Mouse (Mus musculus): Measurements from ENCODE around the gene Mthfr.
"Not testable (repeated sequence)": the region's sequence is repeated elsewhere in the genome, so short reads cannot be mapped to it uniquely, and the experiment has no call there.

Gene Mthfr

DNA sequence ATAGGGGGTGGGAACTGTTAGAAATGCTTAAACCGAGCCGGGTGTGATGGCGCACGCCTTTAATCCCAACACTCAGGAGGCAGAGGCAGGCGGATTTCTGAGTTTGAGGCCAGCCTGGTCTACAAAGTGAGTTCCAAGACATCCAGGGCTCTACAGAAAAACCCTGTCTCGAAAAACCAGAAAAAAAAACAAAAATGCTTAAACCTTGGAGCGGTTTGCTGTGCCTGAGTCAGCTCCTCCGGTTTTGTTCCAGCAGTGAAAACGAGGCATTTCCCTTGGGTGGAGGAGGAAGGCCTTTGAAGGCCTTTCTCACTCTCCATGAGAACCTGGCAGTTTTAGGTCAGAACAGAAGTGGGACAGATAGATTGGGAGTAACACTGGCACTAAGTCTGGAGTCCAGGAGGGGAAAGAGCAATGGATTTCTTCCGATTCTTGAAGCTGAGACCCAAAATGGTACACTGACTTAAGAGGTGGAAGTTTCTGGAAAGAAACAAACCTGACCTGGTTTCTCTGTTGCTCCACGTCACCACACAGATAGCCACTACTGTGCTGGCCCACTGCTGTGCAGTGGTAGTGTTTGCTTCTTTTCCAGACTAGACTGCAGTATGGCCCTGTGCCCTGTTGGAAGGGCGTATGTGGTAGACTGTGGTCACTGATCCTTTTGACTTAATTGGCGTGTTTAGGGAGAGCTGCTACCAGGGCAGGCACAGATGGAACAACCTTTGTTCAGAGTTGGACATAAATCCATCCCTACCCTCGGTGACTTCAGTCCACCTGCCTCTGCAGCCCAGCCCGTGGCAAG, 1.4 kb downstream of the Mthfr start:
- DNase-seq (ENCODE audit: low read depth, low spot score): peak; percentile 46

DNA sequence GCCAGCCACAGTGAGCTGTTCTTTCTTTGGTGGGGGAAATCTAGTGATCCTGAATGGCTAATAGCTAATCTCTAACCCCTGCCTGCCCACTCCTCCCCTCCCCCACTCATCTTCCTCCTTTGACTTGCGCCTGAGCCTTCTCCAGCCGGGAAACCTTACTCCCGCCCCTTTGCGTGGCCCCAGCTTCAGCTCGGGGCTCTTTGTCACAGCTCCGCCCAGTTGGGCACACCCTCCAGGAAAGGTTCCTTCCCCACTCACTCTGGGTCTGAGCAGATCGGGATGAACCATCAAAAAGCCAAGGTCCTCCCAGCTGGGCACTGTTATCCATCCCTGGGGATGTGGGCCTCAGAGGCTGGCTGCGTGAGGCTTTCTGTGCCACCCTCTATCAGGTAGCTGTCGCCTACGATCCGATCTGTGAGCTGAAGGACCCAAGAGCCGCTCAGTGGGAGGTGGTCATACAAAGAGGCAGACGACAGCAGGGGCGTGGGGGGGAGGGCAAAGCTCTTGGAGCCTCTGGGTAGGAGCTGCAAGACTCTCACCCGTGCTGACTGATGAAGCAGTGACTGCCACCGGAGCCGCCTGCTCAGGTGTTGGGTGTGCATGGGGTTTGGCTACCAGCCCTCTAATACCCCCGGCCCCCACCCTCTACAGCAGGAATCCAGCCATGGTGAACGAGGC, 2.2 kb downstream of the Mthfr start:
- DNase-seq (ENCODE audit: low read depth, low spot score): peak; percentile 78

DNA sequence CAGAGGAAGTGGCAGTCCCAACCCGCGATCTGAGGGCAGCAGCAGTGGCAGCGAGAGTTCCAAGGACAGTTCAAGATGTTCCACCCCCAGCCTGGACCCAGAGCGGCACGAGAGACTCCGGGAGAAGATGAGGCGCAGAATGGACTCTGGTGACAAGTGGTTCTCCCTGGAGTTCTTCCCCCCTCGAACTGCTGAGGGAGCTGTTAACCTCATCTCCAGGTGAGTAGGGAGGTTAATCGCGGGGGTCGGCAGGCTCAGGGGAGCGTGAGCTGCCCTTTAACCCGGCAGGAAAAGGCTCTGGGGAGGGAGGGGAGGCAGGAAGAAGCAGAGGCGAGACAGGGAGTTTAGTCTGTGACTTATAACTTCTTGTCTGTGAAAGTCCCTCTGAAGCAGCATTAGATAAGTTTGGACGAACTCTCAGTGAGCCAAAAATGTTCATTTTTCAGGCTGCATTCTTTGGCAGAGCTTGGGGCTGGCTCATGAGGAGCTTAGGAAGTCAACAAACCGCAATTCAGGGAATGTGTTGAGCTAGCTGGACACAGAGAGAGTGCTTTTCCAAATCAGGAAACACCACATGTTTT, 2.8 kb downstream of the Mthfr start:
- DNase-seq (ENCODE audit: low read depth, low spot score): peak; percentile 70

DNA sequence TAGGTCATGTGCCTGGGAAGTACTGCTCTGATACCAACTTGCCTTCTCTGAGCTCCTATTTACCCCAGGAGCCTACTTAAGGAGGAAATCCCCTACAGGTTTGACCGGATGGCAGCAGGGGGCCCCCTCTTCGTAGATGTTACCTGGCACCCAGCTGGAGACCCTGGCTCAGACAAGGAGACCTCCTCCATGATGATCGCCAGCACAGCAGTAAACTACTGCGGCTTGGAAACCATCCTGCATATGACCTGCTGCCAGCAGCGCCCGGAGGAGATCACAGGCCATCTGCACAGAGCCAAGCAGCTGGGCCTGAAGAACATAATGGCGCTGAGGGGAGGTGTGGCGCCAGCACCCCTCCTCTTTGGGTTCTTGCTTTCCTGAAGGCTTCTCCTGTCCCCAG, 4.5 kb downstream of the Mthfr start:
- DNase-seq (ENCODE audit: low read depth, low spot score): not testable (repeated sequence)

DNA sequence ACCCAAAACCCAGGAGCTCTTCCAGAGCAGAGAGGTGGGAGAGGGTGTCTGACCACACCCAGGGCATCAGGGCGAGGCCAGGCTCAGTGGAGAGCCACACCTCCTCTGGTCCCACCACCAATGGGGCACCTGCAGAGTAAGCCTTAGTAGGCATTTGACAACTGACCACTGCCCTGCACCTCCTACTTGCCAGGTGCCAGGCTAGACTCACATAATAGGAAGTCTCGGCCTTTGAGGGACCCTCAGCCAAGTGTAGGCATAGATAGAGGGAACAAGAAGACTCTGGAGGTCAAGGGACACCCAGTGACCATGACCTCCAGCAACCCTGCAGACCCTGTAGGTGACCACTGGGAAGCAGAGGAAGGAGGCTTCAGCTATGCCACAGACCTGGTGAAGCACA, 5.2 kb downstream of the Mthfr start:
- DNase-seq (ENCODE audit: low read depth, low spot score): no peak

DNA sequence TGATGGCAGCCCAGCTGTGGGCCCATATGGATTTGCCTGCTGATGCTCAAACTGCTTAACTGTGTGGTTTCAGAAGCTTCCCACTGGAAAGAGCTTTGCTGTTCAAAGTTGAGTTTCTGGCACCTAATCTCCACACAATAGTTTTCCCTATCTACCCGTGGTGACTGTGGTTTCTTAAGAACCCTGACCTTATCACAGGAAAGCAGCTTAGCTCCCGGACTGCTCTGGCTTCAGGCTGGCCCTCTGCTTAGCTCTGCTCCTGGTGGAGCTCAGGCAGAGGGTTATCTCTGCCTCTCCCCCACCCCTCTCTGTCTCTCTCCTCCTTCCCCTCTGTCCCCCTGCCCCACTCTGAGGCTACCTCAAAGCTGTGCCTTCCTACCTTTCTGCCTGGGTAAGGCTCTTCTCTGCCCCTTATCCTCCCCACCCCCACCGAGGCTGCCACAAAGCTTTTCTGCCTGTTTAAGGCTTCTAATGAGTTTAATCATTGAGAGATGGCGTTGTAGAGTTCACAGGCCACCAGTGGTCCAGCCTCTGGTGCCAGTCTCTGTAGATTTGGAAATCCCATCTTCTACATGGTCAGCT, 7.7 kb downstream of the Mthfr start:
- peak; percentile 36 for DNase-seq (ENCODE audit: low read depth, low spot score)

DNA sequence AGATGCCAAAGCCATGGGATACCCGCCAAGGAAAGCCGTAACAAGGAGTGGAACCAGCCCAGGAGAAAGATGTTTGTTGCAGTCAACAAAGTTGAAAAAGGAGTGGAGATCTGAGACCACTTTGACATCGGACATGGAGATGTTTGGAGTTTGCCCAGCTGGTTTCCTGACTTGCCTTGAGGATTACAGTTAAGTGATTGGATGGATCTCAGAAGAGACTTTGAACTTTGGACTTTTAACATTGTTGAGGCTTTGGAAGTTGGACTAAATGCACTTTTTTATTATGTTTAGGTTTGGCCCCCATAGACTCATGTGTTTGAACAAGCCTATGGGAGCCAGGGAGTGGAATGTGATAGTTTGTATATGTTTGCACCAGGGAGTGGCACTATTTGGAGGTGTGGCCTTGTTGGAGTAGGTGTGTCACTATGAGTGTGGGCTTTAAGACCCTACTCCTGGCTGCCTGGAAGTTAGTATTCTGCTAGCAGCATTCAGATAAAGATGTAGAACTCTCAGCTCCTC, 11.6 kb downstream of the Mthfr start:
- not testable (repeated sequence) for DNase-seq (ENCODE audit: low read depth, low spot score)

DNA sequence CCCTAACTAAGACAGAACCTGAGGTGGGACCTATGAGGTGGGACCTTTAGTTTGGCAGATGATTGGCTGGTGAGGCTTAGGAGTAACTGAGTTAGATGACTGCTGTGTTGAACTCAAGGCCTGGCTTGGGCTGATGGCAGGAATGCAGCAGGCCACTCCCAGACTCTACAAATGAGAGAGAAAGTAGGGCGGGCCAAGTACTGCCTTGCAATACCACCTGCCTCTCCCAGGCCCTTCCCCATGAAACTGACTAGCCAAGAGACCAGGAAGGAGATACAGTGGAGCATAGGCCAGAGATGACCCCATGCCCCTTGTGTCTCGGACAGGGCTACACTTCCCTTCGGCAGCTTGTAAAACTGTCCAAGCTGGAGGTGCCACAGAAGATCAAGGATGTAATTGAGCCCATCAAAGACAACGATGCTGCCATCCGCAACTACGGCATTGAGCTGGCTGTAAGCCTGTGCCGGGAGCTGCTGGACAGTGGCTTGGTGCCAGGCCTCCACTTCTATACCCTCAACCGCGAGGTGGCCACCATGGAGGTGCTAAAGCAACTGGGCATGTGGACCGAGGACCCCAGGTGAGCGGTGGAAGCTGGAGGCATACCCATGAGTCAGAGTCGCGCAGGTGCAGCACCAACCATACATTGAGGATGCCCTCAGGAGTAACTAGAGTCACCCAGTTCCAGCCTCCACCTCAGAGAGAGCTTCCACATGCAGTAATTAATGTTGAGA, 12.3 kb downstream of the Mthfr start:
- no peak for DNase-seq (ENCODE audit: low read depth, low spot score)

DNA sequence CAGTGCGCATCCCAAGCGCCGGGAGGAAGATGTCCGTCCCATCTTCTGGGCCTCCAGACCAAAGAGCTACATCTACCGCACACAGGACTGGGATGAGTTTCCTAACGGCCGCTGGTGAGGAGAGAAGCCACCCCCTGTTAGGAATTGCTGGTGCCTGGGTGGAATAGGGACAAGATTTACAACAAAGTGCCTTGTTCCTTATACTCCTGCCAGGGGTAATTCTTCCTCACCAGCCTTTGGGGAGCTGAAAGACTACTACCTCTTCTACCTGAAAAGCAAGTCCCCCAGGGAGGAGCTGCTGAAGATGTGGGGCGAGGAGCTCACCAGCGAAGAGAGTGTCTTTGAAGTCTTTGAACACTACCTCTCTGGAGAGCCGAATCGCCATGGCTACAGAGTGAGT, 13.0 kb downstream of the Mthfr start:
- no peak for DNase-seq (ENCODE audit: low read depth, low spot score)

DNA sequence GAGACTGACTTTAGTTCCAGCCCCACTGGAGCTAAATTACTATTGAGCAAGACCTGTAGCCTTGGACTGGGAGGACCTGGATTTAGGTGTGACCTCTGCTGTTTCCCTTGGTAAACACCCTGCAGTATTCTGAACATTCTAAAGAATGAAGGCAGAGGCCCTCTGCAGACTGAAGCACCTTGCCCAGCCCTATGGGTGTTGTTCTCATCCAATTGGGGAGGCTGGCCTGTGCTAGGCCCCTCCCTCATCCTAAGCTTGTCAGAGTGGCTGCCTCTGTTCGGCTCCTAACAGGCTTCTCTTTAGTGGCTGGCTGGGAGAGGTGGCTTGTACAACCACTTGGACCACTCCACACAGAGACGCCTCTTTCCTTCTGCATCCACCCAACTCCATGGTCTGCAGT, 14.1 kb downstream of the Mthfr start:
- DNase-seq (ENCODE audit: low read depth, low spot score): no peak

DNA sequence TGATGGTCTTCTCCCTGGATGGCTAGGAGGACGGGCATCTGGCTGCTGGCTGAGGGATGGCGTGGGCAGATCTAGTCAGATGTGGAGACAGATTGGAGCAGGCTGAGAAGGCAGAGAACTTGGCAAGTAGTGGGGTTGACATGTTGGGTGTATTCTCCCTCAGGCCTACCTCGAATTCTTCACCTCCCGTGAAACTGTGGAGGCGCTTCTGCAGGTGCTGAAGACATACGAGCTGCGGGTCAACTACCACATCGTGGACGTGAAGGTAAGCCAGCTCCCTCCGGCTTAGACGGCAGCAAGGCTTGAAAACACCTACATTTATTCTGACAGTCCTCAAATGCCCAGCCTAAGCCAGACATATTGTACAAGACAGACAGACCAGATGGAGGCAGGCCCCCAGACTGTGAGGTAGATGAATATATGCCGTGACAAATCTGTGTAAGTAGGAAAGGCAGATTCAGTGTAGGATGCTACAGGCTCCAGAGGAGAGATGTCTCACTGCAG, 14.6 kb downstream of the Mthfr start:
- peak; percentile 90 for DNase-seq (ENCODE audit: low read depth, low spot score)

DNA sequence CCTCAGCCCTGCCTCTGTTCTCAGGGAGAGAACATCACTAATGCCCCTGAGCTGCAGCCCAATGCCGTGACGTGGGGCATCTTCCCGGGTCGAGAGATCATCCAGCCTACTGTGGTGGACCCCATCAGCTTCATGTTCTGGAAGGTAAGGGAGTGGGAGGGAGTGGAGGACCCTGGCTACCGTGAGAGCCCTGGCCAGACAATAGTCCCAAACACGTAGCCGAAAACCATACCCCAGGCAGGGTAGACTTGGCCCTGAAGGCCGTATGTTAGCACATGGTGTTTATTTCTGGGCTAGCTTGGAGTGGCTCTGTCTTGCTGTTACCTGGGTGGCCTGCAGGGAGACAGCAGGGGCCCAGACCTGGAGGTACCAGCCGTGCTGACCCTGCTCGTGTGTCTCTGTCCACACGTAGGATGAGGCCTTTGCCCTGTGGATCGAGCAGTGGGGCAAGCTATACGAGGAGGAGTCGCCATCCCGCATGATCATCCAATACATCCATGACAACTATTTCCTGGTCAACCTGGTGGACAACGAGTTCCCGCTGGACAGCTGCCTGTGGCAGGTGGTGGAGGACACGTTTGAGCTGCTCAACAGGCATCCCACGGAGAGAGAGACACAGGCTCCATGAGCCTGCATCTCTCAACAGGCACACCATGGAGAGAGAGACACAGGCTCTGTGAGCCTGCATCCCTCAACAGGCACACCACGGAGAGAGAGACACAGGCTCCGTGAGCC, 16.3 kb downstream of the Mthfr start:
- DNase-seq (ENCODE audit: low read depth, low spot score): peak; percentile 73

DNA sequence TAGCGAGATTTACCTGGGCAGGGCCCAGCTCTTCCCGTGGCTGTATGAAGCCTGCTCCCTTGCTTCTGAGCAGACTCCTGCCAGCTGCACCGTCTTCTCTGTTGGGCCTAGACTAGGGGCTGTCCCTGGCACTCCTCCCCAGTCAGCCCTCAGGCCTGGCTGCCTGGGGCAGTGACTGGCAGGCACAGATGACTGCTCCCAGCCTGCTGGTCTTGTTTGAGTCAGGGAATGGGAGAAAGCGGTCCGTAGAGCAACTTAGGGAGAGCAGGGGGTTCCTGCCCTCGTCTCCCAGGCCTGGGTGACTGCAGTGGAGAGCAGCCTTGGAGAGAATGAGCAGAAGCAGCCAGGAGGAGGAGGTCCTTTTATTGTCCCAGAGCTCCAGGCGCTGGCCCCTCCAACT, 17.4 kb downstream of the Mthfr start:
- DNase-seq (ENCODE audit: low read depth, low spot score): no peak

DNA sequence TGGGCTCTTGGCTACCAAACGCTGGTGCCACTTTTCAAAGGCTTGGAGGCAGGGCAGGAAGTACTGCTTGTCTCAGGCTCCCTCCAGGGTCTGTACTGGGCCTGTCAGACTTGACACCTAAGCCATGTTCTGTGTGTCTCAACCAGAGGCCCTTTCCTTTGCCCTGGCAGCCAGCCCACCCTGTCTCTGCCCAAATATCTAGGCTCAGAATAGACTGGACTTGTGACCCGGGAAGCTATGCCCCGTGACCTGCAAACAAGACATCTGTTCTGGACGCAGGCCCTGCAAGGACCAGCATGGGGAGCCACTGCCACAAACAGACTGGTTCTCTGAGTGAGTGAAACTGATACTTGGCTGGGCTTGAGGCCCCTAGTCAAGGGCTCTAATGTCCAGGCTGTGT, 17.9 kb downstream of the Mthfr start:
- peak; percentile 48 for DNase-seq (ENCODE audit: low read depth, low spot score)

DNA sequence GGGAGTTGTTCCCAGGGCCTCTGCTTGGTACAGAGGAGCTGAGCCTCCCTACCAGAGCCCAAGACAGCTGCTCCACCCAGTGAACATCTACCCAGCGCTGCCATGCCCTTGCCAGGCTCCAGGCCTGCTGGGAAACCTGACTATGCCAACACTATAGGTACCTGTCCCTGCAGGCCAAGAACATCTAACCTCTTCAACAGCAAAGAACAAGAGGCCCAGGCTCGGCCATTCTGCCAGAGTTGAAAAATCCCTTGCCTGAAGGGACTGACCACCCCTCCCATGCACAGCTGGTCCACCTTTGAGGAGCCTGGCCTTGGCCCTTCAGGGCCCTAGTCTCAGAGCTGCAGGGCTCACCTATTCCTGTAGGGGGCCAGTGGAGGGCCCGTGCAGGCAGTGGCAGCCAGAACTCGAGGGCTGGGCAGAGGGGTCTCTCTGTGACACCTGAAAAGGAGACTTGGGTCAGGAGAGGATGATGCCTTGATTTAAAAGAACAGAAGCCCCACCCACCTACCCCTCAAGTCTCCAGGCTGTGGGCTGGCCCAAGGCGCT, 18.9 kb downstream of the Mthfr start:
- DNase-seq (ENCODE audit: low read depth, low spot score): no peak

DNA sequence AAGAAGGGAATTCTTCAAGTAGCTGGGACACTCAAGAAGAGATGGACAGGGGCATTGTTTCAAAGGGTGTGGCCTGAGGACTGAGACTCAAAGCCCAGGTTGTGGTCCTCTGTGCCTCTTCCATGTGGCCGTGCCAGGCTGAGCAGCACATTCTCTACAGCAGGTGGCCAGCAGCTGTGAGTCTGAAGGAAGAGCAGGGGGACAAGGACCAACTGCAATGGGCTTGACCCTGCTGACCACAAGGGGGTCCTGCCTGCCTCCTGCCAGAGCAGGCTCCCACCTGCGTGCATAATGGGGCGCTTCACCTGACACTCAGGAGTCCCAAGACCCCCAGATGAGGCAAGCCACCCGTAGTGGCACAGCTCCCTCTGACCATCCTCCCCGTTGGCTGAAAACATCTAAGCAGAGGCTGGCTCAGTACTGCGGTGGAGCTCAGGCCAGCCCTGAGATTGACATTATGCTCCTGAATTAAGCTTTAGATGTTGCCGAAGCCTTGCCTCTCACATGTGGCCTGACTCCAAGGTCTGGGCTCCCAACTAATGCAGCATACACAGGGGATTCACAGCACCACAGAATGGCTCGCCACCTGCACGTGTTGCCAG, 19.4 kb downstream of the Mthfr start:
- DNase-seq (ENCODE audit: low read depth, low spot score): no peak

DNA sequence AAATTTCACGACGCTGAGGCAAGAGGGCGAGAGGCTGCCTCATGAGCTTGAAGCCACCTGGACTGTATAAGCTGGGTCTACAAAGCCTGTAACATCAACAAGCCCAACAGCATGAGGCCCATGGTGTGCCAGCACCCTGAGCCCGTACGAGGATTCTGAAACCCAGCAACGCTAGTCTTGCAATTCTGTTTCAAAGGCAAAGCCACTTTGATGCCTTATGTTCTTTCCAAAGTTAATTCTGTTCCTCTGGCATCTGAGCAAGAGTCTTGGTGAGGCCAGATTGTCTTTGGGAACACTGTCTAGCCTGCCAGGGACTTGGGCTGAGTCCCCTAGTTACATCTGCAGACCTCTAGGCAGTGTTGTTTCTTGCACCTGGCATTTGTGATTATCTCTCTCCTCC, 20.1 kb downstream of the Mthfr start:
- DNase-seq (ENCODE audit: low read depth, low spot score): peak; percentile 72

DNA sequence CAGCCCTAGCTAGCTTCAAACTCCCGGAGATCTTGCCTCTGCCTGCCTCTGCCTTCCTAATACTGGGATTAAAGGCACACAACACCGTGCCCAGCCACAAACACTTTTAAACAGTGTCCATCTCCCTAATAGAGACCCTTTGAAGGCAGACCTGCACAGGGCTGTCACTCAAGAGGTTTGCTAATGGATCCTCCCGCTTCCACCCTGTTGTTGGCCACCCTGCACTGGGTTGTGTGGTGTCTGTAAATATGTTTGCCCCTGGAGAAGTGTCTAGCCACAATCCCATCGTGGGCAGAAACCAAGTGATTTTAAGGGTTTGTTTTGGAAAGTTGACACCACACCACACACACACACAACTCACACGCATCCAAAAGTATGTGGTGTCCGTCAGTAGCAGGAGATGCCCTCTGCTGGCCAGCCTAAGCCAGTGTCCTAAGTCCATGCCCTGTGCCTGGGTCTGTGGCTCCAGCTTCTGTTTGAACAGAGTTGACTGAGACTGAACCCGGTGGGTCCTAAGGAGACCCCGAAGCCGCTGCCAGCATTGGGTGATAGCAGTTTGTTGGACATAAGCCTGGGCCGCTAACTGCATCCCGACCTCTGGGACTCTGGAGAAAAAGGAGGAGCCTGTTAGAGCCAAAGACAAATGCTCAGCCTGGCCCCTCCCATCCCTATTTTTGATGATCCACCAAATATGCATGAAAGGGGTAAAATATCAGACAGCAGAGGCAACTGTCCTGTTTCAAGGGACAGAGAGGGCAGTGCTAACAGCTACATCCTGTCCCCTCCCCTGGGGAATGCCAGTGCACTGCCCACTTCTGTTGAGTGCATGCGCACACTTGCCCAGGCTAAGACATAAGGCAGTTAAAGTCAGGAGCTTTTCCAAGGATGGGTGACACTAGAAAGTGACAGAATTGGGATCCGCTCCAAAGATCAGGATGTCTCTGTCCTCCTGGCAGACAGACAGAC, 21.5 kb downstream of the Mthfr start:
- DNase-seq (ENCODE audit: low read depth, low spot score): peak; percentile 58

DNA sequence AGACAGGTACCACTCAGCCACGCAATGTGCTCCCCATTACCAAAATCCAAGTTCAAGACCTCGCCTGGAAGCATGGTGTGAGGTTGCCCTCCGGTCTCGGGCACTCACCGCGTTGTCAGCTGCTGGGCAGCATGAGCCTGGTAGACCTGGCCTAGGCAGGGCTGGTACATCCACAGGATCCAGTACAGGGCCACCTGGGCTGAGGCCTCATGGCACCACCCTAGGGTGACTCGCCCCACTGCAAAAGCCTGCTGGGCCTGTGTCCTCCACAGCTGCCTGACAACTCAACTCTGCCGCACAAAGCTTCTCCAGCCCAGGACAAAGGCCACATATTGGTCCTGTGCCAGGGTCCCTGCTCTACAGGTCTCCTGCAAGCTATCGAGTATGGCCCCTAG, 22.2 kb downstream of the Mthfr start:
- no peak for DNase-seq (ENCODE audit: low read depth, low spot score)

Measured in brain, adult 2 months (tissue).